Mouse (Mus musculus): ENCODE data around the gene Naa15. TPM values are rescaled to one million over a fixed set of nuclear protein-coding genes. Genes with fewer than 3 reads are reported as not detected.

Naa15 gene
- total and polyA plus RNA-seq, 2 experiments from 2014 or later = 21.2 to 23.6 TPM

DNA sequence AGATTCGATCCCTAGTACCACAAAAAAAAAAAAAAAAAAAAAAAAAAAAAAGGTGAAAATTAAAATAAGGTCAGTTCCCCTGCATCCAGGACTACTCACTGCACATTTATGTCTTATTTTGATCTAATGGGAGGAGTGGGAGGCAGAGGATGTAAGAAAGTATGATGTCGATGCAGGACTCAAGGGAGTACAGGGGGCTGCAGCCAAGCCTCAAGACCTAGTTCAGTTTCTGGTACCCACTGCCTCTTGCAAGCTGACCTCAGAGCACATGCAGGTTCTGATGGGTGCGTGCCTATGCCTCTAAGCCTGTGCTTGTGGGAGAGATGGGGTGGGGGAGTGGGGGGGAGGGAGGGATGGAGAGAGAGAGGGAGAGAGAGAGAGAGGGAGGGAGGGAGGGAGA is 20.1 kb upstream of the Naa15 start:
- 69% methylated on average over 3 of the region's 3 CpGs for WGBS
- no peaks in the 10 kb centered on the region for H3K9me3 ChIP-seq (replicated peaks; ENCODE audit: control insufficient read depth, low read length)

DNA sequence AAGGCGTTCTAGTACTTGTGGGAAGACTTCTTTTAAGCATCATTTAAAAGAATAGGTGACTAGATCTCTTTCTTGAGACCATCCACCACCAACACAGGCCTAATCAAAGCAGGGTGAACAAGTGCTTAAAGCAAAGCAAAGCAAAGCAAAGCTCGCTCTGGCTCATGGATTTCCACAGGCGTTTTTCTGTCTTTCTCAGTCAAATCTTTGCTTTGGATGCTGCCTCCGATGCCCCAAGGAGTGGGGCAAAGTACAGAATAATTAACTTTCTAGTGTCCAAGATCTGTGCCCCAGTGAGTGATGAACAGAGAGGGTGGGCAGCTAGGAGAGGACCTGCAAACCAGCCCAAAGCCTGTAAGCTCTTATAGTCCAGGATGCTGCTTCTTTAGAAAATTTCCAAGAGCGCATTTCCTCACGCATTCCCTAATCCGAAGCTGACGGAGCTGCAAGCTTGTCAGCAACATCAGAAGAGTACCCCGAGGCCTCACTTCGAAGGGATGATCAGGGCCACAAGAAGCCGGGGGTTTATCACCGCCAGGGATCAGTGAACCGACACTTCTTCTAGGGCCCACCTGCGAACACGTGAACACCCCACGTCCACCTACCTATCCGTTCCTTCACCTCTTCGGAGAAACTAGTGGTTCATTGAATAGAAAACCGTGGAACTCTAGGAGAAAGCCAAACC is 19.3 kb upstream of the Naa15 start:
- no peak overlapping the region for H3K9ac ChIP-seq (replicated peaks; ENCODE audit: low read depth, low read length)
- H3K36me3 ChIP-seq (replicated peaks; ENCODE audit: control insufficient read depth, insufficient read depth, low read length) = no peaks in the 10 kb centered on the region
- no peak overlapping the region for H3K4me2 ChIP-seq (ENCODE audit: low read depth, low read length)

More for the DNA sequence above, 20.1 kb upstream of the Naa15 start:
- H3K4me1 ChIP-seq (ENCODE audit: control insufficient read depth, insufficient read depth) = no peaks in the 10 kb centered on the region; the same call in 1 of the 2 replicates
- ATAC-seq (ENCODE audit: insufficient read depth, low read depth) (no peak), DNase-seq (ENCODE audit: low spot score) (no peak)
- no peak overlapping the region for H3K27ac ChIP-seq (ENCODE audit: low read depth)
- no peaks in the 10 kb centered on the region for H3K36me3 ChIP-seq (replicated peaks; ENCODE audit: control insufficient read depth, insufficient read depth, low read length)
- H3K27me3 ChIP-seq (ENCODE audit: control insufficient read depth, insufficient read depth, low read length) = no peaks in the 10 kb centered on the region
- no peak overlapping the region for H3K4me2 ChIP-seq (ENCODE audit: low read depth, low read length)
- no peak overlapping the region for H3K4me3 ChIP-seq (ENCODE audit: low read depth, low read length)
- TF ChIP-seq CTCF (IDR thresholded peaks at IDR 0.05; ENCODE audit: low read depth) (no peak), EP300 (IDR thresholded peaks at IDR 0.05; ENCODE audit: low read depth) (no peak)
- H3K9ac ChIP-seq (replicated peaks; ENCODE audit: low read depth, low read length) = no peak overlapping the region

DNA sequence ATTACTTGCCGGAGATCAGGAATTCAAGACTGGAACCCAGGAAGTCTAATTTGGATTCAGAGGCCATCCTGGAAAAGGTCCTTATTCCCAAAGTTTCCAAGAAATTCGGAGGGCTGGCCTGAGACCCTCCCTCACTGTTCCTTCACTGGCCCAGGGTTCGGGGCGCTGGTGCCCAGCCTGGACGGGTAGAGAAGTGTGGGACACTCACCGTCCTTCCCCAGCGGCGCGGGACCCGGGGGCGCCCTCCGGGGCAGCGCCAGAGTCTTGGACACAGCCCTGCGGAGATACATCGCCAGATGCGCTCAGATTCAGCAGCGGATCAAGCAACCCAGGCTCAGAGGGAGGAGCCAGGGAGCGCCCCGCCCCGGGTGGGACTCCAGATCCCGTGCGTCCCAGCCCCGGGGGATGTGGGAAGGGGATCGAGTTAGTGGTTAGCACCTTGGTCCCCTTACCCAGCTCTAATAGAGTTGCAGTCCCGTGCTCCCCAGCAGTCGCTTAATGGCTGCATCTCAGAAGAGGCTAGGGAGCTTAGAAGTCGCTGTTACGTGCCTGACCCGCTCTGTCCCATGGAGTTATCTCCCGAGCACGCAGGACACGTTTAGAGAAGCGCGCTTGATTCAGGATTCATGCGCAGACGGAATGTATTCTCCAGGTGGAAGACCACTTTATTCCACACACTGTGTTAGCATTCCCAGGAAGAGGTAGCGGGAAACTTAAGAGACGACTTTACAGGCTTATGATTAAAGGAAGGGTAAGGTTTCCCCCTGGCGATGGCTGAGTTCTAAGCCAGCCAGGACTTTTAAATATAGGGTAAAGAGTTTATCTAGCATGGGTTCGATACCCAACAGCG is 18.5 kb upstream of the Naa15 start, which contains the start of gene Mgarp:
Gene Mgarp (minus strand): TSS at position 520 of the 850 bp plus-strand sequence.
- no peaks in the 10 kb centered on the region for H3K36me3 ChIP-seq (replicated peaks; ENCODE audit: control insufficient read depth, insufficient read depth, low read length)
- no peak for TF ChIP-seq EP300 (IDR thresholded peaks at IDR 0.05; ENCODE audit: low read depth)
- peak; percentile 35 for TF ChIP-seq CTCF (IDR thresholded peaks at IDR 0.05; ENCODE audit: low read depth)
- H3K4me3 ChIP-seq (ENCODE audit: low read depth, low read length) = peak within 1 kb of the TSS; percentile 57
- H3K9me3 ChIP-seq (replicated peaks; ENCODE audit: control insufficient read depth, low read length) = no peaks in the 10 kb centered on the region
- DNase-seq (ENCODE audit: low spot score) = peak; percentile 31
- H3K9ac ChIP-seq (replicated peaks; ENCODE audit: low read depth, low read length) = peak within 1 kb of the TSS; percentile 17; the same call in 1 of the 2 replicates
- no peaks in the 10 kb centered on the region; the same call in 1 of the 2 replicates for H3K4me1 ChIP-seq (ENCODE audit: control insufficient read depth, insufficient read depth)
- no peaks in the 10 kb centered on the region for H3K27me3 ChIP-seq (ENCODE audit: control insufficient read depth, insufficient read depth, low read length)
- H3K27ac ChIP-seq (ENCODE audit: low read depth) = no peak within 1 kb of the TSS
- WGBS = 2% methylated on average over 41 of the region's 41 CpGs
- H3K4me2 ChIP-seq (ENCODE audit: low read depth, low read length) = peak within 1 kb of the TSS; percentile 71
- ATAC-seq (ENCODE audit: insufficient read depth, low read depth) = peak; percentile 73

More for the DNA sequence above, 19.3 kb upstream of the Naa15 start:
- DNase-seq (ENCODE audit: low spot score) = no peak
- no peak overlapping the region for H3K27ac ChIP-seq (ENCODE audit: low read depth)
- no peak for ATAC-seq (ENCODE audit: insufficient read depth, low read depth)
- no peak for TF ChIP-seq EP300 (IDR thresholded peaks at IDR 0.05; ENCODE audit: low read depth)
- no peak for TF ChIP-seq CTCF (IDR thresholded peaks at IDR 0.05; ENCODE audit: low read depth)
- H3K4me3 ChIP-seq (ENCODE audit: low read depth, low read length) = no peak overlapping the region; the same call in 1 of the 2 replicates
- H3K4me1 ChIP-seq (ENCODE audit: control insufficient read depth, insufficient read depth) = no peaks in the 10 kb centered on the region; the same call in 1 of the 2 replicates
- WGBS = 43% methylated on average over 19 of the region's 19 CpGs
- H3K27me3 ChIP-seq (ENCODE audit: control insufficient read depth, insufficient read depth, low read length) = no peaks in the 10 kb centered on the region
- H3K9me3 ChIP-seq (replicated peaks; ENCODE audit: control insufficient read depth, low read length) = no peaks in the 10 kb centered on the region

DNA sequence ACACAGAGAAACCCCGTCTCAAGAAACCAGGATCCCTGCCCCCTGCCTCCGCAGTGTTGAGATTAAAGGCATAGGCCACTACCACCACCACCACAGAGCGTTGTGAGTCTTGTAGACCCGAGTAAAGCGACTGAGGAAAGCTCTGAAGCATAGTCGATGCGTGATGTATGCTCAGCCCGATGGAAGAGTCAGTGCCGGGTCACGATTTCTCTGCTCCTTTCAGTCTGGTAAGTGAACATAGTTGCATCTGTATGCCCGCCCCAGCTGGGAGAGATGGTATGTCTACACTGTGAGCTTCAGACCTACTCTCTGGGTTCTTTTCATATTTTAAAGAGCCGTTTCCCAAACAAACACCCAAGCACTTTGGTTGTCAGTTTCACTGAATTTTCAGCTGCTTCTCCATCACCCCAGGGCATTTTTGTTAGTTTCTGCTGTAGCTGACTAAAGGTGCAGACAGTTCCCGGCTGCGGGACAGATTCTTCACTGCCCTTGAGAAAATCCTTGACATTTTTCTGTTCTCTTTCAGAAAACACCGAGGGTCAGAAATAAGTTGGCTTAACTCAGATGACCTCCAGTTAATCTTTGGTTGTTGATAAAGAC is 17.1 kb upstream of the Naa15 start:
- no peaks in the 10 kb centered on the region; the same call in 1 of the 2 replicates for H3K4me1 ChIP-seq (ENCODE audit: control insufficient read depth, insufficient read depth)
- no peak for TF ChIP-seq CTCF (IDR thresholded peaks at IDR 0.05; ENCODE audit: low read depth)
- TF ChIP-seq EP300 (IDR thresholded peaks at IDR 0.05; ENCODE audit: low read depth) = no peak
- WGBS = 69% methylated on average over 15 of the region's 15 CpGs
- ATAC-seq (ENCODE audit: insufficient read depth, low read depth) = no peak
- H3K36me3 ChIP-seq (replicated peaks; ENCODE audit: control insufficient read depth, insufficient read depth, low read length) = peaks cover under 1% of the 10 kb centered on the region; the same call in 1 of the 2 replicates
- H3K27me3 ChIP-seq (ENCODE audit: control insufficient read depth, insufficient read depth, low read length) = no peaks in the 10 kb centered on the region
- no peak for DNase-seq (ENCODE audit: low spot score)
- no peak overlapping the region for H3K4me3 ChIP-seq (ENCODE audit: low read depth, low read length)
- no peak overlapping the region for H3K27ac ChIP-seq (ENCODE audit: low read depth)
- H3K9me3 ChIP-seq (replicated peaks; ENCODE audit: control insufficient read depth, low read length) = no peaks in the 10 kb centered on the region
- no peak overlapping the region for H3K4me2 ChIP-seq (ENCODE audit: low read depth, low read length)
- no peak overlapping the region for H3K9ac ChIP-seq (replicated peaks; ENCODE audit: low read depth, low read length)

DNA sequence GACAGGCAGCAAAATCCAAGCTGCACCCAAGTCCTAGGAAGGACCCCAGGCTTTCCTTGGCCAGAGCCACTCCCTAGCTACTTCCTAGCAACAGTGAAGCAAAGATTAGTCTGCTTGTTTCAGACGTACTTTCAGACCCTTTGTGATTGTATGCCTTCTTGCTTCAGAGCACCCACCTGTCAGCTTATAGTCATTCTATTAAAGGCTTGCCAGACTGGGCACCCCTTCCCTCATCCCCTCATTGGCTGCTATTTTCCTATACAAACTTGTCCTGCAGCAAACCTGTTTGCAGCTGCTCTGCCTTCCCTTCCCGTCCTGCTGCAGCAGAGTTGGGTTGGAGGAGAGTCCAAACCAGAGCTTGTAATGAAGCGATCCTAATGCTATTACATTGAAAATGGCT is 16.3 kb upstream of the Naa15 start:
- Histone ChIP-seq H3K27ac (ENCODE audit: low read depth) (no peak overlapping the region), H3K36me3 (replicated peaks; ENCODE audit: control insufficient read depth, insufficient read depth, low read length) (peaks cover 8% of the 10 kb centered on the region; the same call in 1 of the 2 replicates), H3K9ac (replicated peaks; ENCODE audit: low read depth, low read length) (no peak overlapping the region), H3K4me1 (ENCODE audit: control insufficient read depth, insufficient read depth) (no peaks in the 10 kb centered on the region; the same call in 1 of the 2 replicates), H3K4me2 (ENCODE audit: low read depth, low read length) (no peak overlapping the region), H3K27me3 (ENCODE audit: control insufficient read depth, insufficient read depth, low read length) (no peaks in the 10 kb centered on the region), H3K4me3 (ENCODE audit: low read depth, low read length) (no peak overlapping the region), H3K9me3 (replicated peaks; ENCODE audit: control insufficient read depth, low read length) (no peaks in the 10 kb centered on the region)
- TF ChIP-seq CTCF (IDR thresholded peaks at IDR 0.05; ENCODE audit: low read depth) (no peak), EP300 (IDR thresholded peaks at IDR 0.05; ENCODE audit: low read depth) (no peak)
- no peak for ATAC-seq (ENCODE audit: insufficient read depth, low read depth)
- 34% methylated on average over 3 of the region's 3 CpGs for WGBS
- no peak for DNase-seq (ENCODE audit: low spot score)

Measured in heart, postnatal 0 days (tissue).